Mouse (Mus musculus) myocyte (in vitro differentiated cells): ENCODE results near the gene Speg. TPM values are rescaled to one million over a fixed set of nuclear protein-coding genes. Genes with fewer than 3 reads are reported as not detected.

Experiments
- H3K27me3 ChIP-seq: one replicate; pipeline ENCODE4 v1.6.1; 2011; ENCODE audit not compliant: control insufficient read depth, insufficient read depth, insufficient read length
- H3K36me3 ChIP-seq: one replicate; pipeline ENCODE4 v1.6.1; 2011; ENCODE audit not compliant: control insufficient read depth, insufficient read depth
- H3K4me2 ChIP-seq: one replicate; pipeline ENCODE4 v1.6.1; 2011; ENCODE audit warnings: low read depth, control low read depth
- H3K4me3 ChIP-seq: one replicate; pipeline ENCODE4 v1.5.1; 2011; ENCODE audit warnings: mild to moderate bottlenecking, control low read depth, moderate library complexity
- H3K79me2 ChIP-seq: one replicate; pipeline ENCODE4 v1.6.1; 2011; ENCODE audit not compliant: control insufficient read depth, insufficient read depth
- H3ac ChIP-seq: one replicate; pipeline ENCODE4 v1.6.1; 2011; ENCODE audit not compliant: control insufficient read depth, insufficient read length
- CEBPB ChIP-seq: IDR thresholded peaks from 2 replicates; pipeline ENCODE4 v1.6.1; 2011; ENCODE audit warnings: mild to moderate bottlenecking, moderate library complexity; ENCODE audit not compliant: poor library complexity, insufficient read depth, severe bottlenecking
- E2F4 ChIP-seq: IDR thresholded peaks from one replicate; pipeline ENCODE4 v1.6.1; 2011; ENCODE audit warnings: mild to moderate bottlenecking, control low read depth, moderate library complexity; ENCODE audit not compliant: insufficient read depth
- MAX ChIP-seq: IDR thresholded peaks from one replicate; pipeline ENCODE4 v1.6.1; 2011; ENCODE audit warnings: low read depth, mild to moderate bottlenecking, control low read depth
- MYOD1 ChIP-seq, 3 experiments: IDR thresholded peaks; one replicate each; pipeline ENCODE4 v1.6.1; 2011; ENCODE audit warnings: control low read depth in 2 of 3, low read depth in 2 of 3, mild to moderate bottlenecking in 2 of 3, moderate library complexity in 1 of 3; ENCODE audit not compliant: insufficient read length in 2 of 3, control insufficient read depth in 1 of 3
- MYOG ChIP-seq, 3 experiments: IDR thresholded peaks; one replicate each; pipeline ENCODE4 v1.6.1; 2011; ENCODE audit warnings: control low read depth in 2 of 3, low read depth in 2 of 3, mild to moderate bottlenecking in 2 of 3; ENCODE audit not compliant: insufficient read length in 2 of 3, control insufficient read depth in 1 of 3, insufficient read depth in 1 of 3
- POLR2A ChIP-seq: IDR thresholded peaks from one replicate; pipeline ENCODE4 v1.6.1; 2011; ENCODE audit warnings: low read depth, mild to moderate bottlenecking, control low read depth, moderate library complexity; ENCODE audit not compliant: insufficient read length
- POLR2AphosphoS2 ChIP-seq: IDR thresholded peaks from one replicate; pipeline ENCODE4 v1.6.1; 2011; ENCODE audit warnings: low read depth, control low read depth; ENCODE audit not compliant: insufficient read length
- REST ChIP-seq: IDR thresholded peaks from one replicate; pipeline ENCODE4 v1.6.1; 2011; ENCODE audit warnings: mild to moderate bottlenecking, control low read depth, moderate library complexity; ENCODE audit not compliant: insufficient read depth, insufficient read length
- SRF ChIP-seq: IDR thresholded peaks from one replicate; pipeline ENCODE4 v1.6.1; 2011; ENCODE audit warnings: low read depth; ENCODE audit not compliant: control insufficient read depth, insufficient read length
- TCF12 ChIP-seq: IDR thresholded peaks from one replicate; pipeline ENCODE4 v1.6.1; 2011; ENCODE audit warnings: mild to moderate bottlenecking, control low read depth; ENCODE audit not compliant: poor library complexity, insufficient read depth, severe bottlenecking
- TCF3 ChIP-seq: IDR thresholded peaks from one replicate; pipeline ENCODE4 v1.6.1; 2011; ENCODE audit warnings: low read depth, control low read depth; ENCODE audit not compliant: insufficient read length
- USF1 ChIP-seq: IDR thresholded peaks from one replicate; pipeline ENCODE4 v1.6.1; 2011; ENCODE audit warnings: low read depth, mild to moderate bottlenecking, control low read depth, moderate library complexity
- polyA plus RNA-seq: library from polyadenylated mRNA; unstranded; fragments of >200 nt; fragmentation: generic; extraction: Trizol; gene quantifications from one replicate; pipeline ENCODE4 v1.2.1, GENCODE M21; 2012; ENCODE audit warnings: missing spikeins

The Speg gene
- polyA plus RNA-seq, 1 experiment, result 42.3 TPM

DNA sequence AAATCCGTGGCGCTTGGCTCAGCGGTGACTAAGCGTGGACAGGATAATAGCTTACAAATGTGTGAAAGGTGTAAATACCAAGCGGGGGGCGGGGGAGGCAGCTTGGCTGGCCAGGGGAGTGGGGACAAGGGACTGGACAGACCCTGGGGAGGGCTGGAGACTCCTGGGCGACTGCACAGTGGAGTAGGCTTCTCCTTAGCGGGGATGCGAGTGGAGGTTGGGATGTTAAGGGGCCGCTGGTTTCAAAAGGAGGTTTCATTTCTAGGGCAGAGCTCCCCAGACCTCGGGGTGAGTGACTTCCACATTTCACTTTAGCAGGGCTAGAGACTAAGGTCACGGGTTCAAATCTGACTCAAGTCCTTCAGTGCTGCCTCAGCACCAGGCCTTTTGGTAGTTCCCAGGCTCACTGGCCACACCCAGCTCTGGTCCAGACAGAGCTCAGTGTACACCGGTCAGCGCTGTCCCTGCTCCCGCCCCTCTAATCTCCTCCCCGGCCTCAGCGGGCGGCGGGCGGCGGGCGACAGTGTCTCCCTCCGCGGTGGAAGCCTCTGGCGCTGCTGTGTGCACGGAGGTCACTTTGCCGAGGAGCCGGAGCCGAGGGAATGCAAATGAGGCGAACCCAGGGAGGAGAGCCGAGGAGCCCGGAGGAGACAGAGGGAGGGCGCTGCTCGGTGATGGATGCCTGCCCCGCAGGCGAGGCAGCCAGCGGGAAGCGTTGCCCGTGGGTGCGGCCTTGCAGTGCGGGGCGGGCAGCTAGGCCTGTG, 83.1 kb downstream of the Speg start:
- Histone ChIP-seq H3K79me2 (no peaks in the 10 kb centered on the region), H3K4me3 (peak overlapping the region; percentile 12), H3K4me2 (peak overlapping the region; percentile 64), H3K27me3 (no peaks in the 10 kb centered on the region), H3K36me3 (no peaks in the 10 kb centered on the region), H3ac (no peak overlapping the region)
- TF ChIP-seq CEBPB, result no peak
- no peak for TF ChIP-seq TCF3
- peak; percentile 21 for TF ChIP-seq POLR2A
- no peak for TF ChIP-seq POLR2AphosphoS2

DNA sequence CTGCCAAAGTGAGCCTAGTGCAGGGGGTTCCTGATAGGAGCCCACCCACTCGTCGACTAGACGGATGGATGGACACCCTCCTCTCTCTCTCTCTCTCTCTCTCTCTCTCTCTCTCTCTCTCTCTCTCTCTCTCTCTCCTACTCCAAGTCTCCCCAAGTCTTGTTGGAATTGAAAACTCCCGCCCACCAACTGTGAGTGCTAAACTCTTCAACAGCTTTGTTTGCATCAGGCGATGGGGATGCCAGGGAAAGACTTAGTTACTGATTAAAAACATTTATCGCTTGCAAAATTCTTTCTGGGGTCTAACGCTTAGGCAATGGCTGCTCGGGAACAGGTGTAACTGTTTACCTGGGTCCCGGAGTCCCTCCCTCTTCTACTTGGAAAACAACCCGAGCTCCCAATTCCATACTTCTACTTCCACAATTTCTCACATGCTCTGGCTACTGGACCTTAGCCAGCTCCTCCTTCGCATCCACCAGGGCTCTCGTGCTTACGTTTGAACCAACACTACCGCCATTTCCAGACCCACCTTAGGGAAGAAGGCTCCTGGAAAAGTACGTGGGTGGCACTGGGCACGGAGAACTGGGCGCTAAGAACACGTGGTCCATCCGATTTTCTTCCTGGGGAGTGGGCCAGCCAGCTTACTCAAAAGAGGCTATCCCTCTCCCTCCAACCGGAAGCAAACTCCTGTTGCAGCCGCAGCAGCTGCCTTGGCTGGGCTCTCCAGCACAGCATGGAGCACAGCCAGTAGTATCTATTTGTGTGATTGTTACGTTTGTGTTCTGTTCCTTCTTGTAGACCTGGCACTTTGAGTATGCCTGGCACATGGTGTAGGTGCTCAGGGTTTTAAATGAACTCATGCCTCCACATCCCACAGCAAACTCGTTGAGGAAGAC, 83.9 kb downstream of the Speg start:
- peak overlapping the region; percentile 12 for H3K4me3 ChIP-seq
- peak overlapping the region; percentile 64 for H3K4me2 ChIP-seq
- TF ChIP-seq TCF12, result no peak
- no peak overlapping the region for H3ac ChIP-seq
- H3K79me2 ChIP-seq, result no peaks in the 10 kb centered on the region
- H3K36me3 ChIP-seq, result no peaks in the 10 kb centered on the region
- H3K27me3 ChIP-seq, result no peaks in the 10 kb centered on the region

DNA sequence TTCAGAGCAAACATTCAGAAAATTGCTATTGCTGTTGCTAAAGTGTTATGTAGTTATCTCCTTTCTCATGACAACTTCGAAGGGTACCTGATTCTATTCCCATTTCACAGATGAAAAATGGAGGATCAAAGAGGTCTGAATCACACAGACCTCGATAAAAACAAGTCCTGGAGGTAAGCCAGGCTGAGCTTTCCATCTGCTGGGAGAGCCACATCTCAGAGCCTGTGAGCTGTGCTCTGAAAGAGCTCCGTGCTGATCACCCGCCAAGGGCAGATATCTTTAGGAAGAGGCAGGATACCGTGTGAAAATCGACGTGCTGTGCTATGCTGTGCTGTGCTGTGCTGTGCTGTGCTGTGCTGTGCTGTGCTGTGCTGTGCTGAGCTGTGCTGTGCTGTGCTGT, 85.2 kb downstream of the Speg start:
- H3K4me3 ChIP-seq, result no peak overlapping the region
- H3ac ChIP-seq, result no peak overlapping the region
- no peaks in the 10 kb centered on the region for H3K27me3 ChIP-seq
- H3K4me2 ChIP-seq, result no peak overlapping the region
- TF ChIP-seq CEBPB (no peak), POLR2AphosphoS2 (no peak), MAX (no peak), SRF (no peak), POLR2A (no peak)
- H3K36me3 ChIP-seq, result no peaks in the 10 kb centered on the region
- H3K79me2 ChIP-seq, result no peaks in the 10 kb centered on the region

DNA sequence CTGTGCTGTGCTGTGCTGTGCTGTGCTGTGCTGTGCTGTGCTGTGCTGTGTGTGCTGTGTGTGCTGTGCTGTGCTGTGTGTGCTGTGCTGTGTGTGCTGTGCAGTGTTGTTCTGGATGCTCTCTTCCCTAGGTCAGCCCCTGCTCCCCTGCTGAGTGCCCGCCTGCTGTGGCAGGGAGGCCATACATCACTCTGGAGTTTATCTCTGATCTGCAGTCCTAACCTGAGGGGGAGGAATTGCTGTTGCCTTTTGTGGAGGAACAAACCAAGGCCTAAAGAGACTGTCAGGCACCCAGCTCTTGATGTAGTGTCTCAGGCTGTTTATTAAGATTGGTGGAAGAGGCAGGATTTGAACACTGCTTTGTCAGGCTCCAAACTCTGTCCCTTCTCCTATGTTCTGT, 87.5 kb downstream of the Speg start:
- Histone ChIP-seq H3K79me2 (no peaks in the 10 kb centered on the region), H3K4me2 (no peak overlapping the region), H3K36me3 (no peaks in the 10 kb centered on the region), H3K4me3 (no peak overlapping the region), H3ac (no peak overlapping the region), H3K27me3 (no peaks in the 10 kb centered on the region)
- TF ChIP-seq TCF12 (no peak), USF1 (no peak), MYOD1 (IDR thresholded peaks at IDR 0.05; ENCODE audit: control insufficient read depth in 1 of 3, insufficient read length in 2 of 3, low read depth in 2 of 3) (no peak), SRF (no peak), MAX (no peak), TCF3 (no peak), POLR2AphosphoS2 (no peak), CEBPB (no peak), MYOG (IDR thresholded peaks at IDR 0.05; ENCODE audit: control insufficient read depth in 1 of 3, insufficient read depth in 1 of 3, insufficient read length in 2 of 3, low read depth in 2 of 3) (no peak), E2F4 (no peak), REST (no peak), POLR2A (no peak)

DNA sequence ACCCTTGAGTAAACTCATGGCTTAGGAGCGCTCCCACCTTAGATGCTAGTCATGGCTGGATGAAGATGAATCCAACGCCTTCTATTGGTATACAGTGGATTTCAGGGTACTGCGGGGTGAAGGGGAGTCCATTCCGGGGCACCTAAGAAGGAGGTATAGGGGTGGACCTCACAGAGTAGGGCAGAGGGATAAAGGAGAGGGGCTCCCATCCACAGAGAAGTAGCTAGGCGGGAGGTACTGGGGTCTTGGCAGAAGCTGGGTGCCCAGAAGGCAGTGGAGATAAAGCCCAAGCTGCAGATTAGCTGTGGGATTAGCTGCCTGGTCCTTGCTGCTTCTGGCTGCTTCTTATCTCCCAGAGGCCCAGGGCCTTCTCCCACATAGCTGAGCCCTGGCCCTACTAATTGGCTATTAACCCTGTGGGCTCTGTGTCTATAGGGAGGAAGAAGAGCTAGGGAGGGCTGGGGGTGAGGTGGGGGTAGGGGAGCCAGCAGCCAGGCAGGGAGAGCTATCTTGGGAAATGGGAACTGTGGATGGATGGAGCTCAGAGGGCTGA, 88.6 kb downstream of the Speg start:
- H3K36me3 ChIP-seq, result no peaks in the 10 kb centered on the region
- no peak overlapping the region for H3K4me2 ChIP-seq
- H3K79me2 ChIP-seq, result no peaks in the 10 kb centered on the region
- H3K4me3 ChIP-seq, result no peak overlapping the region
- TF ChIP-seq TCF12 (no peak), CEBPB (no peak), TCF3 (no peak), MYOG (IDR thresholded peaks at IDR 0.05; ENCODE audit: control insufficient read depth in 1 of 3, insufficient read depth in 1 of 3, insufficient read length in 2 of 3, low read depth in 2 of 3) (no peak), MYOD1 (IDR thresholded peaks at IDR 0.05; ENCODE audit: control insufficient read depth in 1 of 3, insufficient read length in 2 of 3, low read depth in 2 of 3) (no peak)
- H3ac ChIP-seq, result no peak overlapping the region
- H3K27me3 ChIP-seq, result no peaks in the 10 kb centered on the region
